Mouse (Mus musculus) c-Kit-negative CD71-positive TER-119-positive erythroid progenitor cells, embryonic 14.5 days (primary cell): ENCODE results near the gene Ttc21b.

Experiments
- DNase-seq: peaks from one replicate; pipeline ENCODE4 v3.0.0-alpha.2; 2013; ENCODE audit warnings: low read depth, low spot score

Gene Ttc21b

DNA sequence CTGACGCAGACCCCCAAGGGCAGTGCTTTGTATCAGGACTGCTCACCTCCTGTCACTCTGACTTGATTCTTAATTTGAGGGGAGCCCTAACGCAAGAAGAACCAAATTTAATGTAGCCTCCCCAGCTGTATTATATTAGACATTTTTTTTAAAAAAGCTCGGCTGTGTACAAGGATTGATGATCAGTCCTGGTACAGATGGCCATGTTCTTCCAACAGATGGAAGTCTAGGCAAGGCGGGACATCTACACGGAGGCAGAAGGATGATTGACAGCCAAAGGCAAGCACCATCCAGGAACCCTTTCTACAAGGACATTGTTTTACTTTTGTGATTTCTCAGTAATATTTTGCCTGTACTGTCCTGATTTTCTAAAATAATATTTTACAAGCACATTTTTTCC is 83.3 kb downstream of the Ttc21b start:
- DNase-seq: no peak

DNA sequence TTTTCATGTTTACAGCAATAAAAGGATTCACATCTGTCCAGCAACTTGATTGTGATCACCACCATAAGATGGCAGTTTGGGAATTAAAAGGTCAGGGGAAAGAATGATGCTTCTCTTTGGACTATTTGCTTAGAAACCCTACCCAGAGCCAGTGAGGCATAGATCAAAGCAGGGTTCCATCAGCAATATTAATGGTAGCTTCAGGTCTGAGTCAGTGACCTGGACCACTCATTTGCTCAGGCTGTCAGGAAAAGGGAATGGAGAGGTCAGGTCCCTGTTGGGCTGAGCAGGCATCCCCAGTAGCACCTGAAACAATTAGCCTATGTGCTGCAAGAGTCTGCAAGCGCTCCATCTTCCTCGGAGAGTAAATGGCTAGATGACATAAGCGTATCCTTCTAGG is 84.8 kb downstream of the Ttc21b start:
- DNase-seq: no peak

DNA sequence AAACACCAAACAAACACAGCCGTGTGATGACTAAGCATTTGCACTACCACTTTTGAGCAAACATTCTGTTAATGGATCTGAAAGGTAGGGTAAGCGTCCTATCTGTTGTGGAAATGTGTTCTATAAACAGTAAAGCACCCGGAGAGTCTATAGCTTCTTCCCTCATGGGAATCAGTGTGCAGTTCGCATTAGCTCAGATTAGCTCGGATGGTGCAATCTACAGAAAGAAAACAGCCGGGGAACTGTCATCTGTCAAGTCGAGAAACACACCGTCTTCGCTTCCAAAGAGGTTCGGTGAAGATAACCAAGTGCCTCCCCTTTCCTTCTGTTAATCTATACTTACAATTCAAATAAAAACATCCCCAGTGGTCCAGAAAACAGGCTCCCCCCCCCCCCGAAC is 85.7 kb downstream of the Ttc21b start:
- DNase-seq: no peak

DNA sequence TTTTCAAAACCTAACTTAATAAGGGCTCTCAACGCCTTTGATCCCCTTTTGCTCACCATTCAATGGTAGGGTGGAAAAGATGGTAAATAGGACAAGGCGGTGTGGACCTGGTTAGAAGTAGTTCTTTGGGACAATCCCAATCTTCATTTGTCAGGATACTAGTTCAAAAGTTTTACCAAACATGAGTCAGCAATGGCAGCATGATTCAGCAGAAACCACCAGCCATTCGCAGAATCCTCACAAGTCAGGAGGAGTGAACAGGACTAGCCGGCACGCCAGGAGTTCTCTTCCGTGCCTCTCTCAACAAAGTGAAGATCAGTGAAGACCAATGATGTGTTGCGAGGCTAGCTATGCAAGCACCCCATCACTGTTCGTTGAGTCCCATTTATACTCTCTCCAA is 91.4 kb downstream of the Ttc21b start:
- DNase-seq: peak; percentile 17

DNA sequence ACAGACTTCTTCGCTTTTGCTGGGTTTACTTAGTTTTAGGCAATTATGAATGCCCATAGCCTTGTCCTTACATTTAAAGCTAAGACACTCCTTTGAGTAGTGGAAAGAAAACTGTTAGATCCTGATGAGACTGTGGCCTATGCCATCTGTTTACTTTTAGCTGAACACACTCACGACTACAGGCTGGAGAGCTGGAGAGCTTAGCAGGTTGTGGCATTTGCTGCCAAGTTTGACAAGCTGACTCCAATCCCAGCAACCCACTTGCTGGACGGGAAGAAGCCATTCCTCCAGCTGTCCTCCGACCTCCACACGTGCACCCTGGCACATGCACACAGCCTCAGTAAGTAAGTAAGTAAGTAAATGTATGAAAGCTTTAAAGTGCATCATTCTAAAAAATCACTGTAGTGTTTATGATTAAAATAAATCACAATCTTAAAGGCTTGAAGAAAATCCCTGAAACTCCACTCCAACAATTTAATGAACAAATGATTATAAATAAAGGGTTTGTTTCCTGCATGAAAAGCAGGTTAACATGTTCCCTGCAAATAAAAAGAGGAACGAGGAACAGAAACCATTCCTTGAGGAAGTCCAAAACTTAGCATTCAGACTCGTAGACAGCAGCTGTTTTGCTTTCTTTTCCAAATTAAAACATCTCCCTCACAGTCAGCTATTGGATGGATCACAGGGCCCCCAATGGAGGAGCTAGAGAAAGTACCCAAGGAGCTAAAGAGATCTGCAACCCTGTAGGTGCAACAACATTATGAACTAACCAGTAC is 98.1 kb downstream of the Ttc21b start:
- DNase-seq: no peak

DNA sequence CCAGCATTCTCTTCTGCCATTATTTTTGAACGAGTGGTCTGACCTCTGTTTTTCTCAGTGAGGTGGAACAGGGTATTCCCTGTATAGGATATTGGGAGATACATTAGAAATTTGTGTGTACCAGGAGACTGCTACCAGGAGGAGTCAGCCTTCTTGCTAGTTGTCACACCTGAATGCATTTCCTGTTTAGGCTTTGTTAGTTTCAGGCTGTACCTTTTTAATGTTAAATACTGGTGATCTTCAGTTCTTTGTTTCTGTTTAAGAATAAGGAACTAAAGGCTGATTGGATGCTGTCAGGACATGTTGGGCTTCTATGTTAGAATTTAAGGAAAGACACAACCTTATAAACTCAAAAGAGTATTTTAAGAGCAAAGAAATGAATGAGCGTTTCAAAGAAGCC is 105.0 kb downstream of the Ttc21b start:
- no peak for DNase-seq

DNA sequence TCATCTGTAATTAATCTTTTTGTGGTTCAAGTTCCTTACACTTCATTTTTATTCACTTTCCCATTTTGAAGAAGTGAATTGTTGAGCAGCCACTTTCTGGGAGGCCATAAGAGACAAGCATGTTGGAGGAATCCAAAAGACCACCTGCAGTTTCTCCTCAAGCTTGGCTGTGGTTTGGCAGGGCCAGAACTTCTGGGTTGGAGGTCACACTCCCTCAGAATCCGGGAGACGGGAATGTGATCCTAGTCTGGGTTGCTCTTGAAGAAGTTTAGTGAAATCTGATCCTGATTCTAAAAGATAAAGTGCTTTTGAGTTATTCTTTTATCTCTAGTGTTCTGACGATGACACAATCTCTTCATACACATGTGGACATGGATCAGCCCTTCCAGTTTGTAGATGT is 105.9 kb downstream of the Ttc21b start:
- DNase-seq: no peak

DNA sequence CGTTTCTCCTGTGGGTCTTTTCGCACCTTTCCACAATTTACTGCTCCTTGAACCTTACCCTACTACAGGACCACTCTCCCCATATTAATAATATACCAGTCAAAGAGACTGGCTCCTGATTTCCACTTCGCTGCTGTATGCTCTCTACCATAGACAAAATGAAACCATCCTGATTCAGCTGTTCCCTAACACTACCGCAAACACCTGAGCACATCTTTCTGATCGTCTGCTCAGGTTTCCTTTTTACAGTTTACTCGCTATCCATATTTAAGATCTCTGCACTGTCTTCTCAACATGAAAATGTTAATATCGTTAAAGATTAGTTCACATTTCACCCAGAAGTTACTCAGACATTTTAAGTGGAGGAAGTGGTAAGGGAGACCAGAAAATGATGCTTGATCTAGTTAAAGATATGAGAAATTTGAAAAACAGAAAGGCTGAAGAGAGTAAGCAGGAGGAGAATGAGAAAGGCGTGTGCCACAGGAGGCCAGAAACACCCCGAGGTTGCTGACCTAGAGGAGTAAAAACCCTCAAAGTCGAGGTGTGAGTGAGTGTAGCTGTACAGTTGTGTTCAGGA is 107.7 kb downstream of the Ttc21b start:
- no peak for DNase-seq

DNA sequence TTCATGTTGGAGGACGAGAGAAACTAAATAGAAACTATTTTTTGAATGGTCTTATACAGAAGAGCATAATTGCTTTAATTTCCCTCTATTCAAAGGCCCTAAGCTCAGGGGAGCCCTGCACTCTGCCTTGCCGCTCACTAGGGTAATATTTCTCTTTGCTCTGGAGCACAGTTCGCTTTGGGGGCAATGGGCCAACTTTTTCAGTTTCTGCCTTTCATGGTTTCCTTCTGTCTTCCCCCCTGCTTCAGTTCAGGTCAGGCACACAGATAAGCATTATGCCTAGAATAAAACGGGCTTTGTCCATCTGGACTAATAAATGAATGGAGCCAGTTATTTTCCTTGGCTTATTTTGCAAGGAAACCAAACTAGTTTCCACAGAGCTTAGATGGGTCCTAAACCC is 109.9 kb downstream of the Ttc21b start:
- no peak for DNase-seq

DNA sequence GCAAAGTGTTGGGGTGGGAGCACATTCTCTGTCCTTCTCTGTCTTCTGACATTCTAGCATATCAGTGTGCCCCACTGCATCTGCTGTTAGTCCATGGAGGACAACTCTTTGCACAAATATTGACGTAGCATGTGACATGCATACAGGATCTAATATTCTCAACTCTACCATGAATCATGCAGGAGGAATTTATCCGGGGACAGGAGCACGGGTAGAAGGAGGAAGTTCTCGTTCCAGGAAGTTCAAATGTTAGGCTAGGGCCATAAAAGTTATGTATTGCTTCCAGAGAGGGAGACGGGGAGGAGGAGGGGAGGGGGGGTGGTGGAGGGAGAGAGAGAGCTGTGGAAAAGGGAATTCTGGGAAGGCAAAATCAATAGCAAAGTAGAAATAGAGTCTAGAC is 111.6 kb downstream of the Ttc21b start:
- DNase-seq: no peak

DNA sequence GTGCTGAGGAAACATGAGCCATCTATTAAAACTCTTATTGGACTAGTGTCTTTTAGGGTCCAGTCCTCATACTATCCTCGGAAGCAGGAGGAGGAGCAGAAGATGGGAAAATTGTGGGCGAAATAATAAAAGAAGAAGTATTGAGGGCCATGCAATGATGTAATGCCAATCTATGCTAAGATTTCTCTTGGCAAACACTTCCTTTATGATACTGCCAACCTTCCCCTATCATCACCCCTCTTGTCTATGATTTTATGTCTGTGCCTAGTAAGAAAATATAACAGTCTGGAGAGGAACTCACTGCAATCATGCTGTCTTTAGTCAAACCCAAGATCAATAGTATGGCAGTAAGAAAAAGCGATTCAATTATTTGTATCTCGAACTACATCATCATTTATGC is 113.1 kb downstream of the Ttc21b start:
- no peak for DNase-seq

DNA sequence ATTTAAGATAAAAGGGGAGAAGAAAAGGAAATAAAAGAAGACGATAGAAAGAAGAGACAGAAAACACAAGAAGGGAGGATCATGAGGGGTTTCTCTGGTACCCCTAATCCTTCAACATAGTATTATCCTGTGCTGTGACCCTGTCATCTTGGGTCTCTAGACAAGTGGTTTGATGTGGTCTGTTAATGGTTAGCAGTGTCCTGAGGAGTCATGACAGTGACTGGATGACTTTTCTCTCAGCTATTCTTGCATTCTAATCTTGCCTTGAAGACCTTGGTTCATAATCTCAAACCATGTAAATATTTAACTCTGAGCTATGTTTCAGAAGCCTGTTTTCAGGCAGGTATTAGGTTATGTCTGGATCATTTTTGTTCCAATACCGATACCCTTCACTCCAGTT is 113.7 kb downstream of the Ttc21b start:
- DNase-seq: no peak

DNA sequence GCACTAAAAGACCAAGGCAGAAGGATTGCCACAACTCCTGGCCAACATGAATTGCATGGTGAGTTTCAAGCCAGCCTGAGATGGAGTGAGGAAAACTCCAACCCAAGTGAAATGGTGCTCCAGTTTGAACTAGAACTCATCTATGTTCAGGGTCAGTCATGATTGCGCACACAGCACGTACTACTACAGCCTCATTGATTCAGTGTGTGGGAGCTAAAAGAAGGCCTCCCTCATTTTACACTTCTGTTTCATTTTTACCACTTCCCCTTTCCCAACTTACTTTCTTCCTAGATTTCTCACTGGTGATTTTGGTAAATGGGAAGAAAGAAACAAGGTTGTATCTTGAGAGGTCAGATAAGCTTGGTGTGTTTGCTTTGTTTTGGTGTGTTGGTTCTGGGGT is 114.1 kb downstream of the Ttc21b start:
- DNase-seq: no peak

DNA sequence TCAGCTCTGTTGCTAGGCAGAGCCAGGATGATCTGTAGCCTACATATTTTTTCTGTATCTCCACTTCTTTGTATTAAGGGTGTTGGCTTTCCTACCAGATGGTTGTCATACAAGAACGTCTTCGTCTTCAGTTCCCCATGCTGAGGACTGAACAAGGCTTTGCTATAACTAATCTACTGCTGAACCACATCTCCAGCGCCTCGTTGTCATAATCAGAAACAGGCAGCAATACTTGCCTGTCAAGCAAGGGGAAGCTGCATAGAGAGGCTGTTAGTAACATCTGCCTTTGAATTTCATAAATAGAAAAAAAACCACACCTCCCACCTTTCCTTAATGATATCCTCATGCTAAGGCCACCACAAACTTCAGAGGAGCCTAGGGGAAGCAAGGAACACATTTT is 116.2 kb downstream of the Ttc21b start:
- no peak for DNase-seq
